Mouse (Mus musculus): ENCODE data around the gene Ice2.
A peak's percentile ranks its signal among the peaks of the same experiment; 100 is the strongest.

The Ice2 gene

GRCm38 (mm10) chr9:69404671-69405070 lies 7.0 kb downstream of the Ice2 start:
- no peak for DNase-seq (ENCODE audit: low read depth, low spot score)

DNA sequence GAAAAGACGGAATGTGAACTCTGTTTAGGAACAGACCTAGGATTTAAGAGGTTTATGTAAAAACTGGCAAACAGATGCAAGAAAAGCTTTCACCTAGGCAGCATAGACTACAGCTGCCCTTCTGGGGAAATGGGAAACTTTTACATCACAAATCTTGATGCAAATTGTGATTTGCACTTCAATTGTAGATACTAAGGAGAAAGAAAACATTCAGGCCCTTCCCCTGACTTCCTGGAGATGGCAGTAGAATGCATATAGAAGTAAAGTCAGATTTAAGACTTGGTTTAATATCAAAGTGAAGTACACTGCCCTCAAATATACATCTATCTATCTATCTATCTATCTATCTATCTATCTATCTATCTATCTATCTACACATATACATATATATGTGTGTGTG lies 21.8 kb downstream of the Ice2 start:
- no peak for DNase-seq (ENCODE audit: low read depth, low spot score)

GRCm38 (mm10) chr9:69430531-69430930 lies 32.8 kb downstream of the Ice2 start:
- DNase-seq (ENCODE audit: low read depth, low spot score), result no peak

- DNase-seq (ENCODE audit: low read depth, low spot score), result no peak
These were observed 34.3 kb downstream of the Ice2 start for GRCm38 (mm10) chr9:69431863-69432555.

- no peak for DNase-seq (ENCODE audit: low read depth, low spot score)
These were observed 37.5 kb downstream of the Ice2 start for GRCm38 (mm10) chr9:69435194-69435593.

- no peak for DNase-seq (ENCODE audit: low read depth, low spot score)
These were observed 38.0 kb downstream of the Ice2 start for GRCm38 (mm10) chr9:69435662-69436061.

GRCm38 (mm10) chr9:69439805-69440357 lies 42.2 kb downstream of the Ice2 start:
- no peak for DNase-seq (ENCODE audit: low read depth, low spot score)

DNA sequence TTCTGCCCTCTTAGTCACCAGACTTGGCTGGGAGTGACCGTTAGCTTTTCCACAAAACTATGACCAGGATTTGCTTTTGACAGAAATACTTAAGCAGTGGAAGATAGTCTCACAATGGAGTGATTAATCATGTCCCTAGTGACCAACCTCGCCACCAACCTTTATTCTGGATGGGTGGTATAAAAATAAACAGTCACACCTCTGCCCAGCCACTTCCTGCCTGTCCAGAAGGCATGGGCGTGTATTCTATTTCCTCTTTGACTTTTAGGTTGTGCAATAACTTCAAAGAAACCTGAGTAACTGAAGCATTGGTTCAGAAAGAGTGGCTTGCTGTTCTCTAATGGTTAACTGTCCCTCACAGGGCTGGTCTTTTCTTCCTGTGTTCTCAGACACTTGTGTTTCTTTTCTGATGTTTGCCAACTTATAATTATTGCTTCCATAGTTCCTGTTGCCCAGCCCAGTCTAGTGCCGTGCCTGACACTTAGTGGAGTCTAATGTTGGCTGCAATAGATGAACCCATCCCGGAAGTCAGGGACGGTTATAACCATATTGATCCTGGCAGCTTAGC lies 44.8 kb downstream of the Ice2 start:
- DNase-seq (ENCODE audit: low read depth, low spot score), result no peak

GRCm38 (mm10) chr9:69443203-69443602 lies 45.5 kb downstream of the Ice2 start:
- DNase-seq (ENCODE audit: low read depth, low spot score), result peak; percentile 79

GRCm38 (mm10) chr9:69448801-69449200 lies 51.1 kb downstream of the Ice2 start:
- DNase-seq (ENCODE audit: low read depth, low spot score), result no peak

- DNase-seq (ENCODE audit: low read depth, low spot score), result no peak
These were observed 52.9 kb downstream of the Ice2 start for GRCm38 (mm10) chr9:69450636-69451035.

- no peak for DNase-seq (ENCODE audit: low read depth, low spot score)
These were observed 54.4 kb downstream of the Ice2 start for GRCm38 (mm10) chr9:69451886-69452810.

DNA sequence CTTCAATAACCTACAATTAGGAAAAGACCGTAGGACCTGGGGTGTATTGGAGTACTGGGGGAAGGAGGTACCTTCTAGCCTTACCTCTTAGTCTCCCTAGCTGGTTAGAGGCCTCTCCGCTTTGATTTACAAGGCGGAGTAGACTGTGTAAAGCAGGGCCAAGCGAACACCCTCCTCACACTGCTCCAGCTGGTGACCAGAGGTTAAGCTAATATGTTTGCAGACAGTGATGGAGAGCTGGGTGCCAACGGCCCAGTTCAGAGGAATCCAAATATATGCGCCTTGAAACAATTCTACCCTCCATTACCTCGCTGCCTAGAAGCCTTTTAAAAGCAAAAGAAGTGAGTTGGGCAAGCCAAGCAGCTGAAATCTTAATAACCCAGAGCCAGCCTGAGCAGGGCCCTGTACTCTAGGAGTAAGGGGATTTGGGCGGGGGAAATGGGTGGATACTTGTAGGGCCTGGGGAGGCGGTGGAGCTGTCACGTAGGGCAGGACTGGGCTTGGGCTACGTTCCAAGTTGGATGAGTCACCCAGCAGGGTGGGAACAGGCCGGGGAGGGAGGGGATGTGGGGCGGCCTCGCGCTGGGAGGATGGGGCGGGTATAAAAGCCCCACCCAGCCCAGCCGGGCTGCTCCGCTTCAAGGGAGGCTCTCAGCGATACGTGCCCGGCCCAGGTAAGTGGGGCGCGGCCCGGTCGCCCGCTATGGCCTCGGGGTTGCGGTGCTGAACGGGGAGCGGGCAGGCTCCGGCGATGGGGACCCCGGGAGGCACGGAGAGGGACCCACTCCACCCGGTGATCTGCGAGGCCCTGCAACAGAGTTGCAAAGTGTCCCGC lies 55.6 kb downstream of the Ice2 start, which contains the start of gene Anxa2:
TSS of gene Anxa2 (plus strand) at position 555 of the 835 bp plus-strand sequence.
- peak; percentile 93 for DNase-seq (ENCODE audit: low read depth, low spot score)

DNA sequence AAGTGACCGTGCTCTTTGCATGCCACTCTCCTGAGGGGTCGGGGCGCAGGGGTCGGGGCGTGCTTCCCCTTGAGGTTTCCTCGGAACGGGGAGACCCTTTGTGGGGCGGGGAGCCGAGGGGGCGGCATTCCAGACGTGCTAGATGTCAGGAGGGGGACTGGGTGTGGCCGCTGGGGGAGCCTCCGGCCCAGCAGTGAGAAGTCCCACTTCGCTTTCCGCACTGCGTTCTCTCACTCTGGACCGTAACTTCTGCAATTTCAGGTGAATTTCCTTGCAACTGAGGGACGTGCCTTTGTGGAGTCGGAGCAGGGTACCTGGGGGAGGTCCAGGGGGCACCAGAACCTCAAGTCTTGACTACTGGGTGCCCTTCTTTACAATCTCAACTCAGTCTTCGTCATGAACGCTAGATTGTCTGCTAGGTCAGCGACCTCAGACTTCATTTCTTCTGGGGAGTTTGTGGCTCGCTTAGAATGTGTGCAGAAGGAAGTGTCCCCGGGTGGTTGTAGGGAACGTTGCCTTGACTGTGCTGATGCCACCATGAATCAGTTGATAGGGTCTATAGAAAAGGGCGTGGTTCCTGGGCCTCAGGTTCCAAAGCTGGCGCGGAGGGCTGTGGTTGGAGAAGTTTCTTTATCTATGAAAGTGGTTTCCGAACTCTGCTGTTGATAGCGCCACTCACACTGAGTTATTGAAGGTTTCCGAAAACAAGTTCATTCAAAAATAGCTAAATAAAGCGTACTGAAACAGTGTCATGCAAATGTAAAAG lies 56.4 kb downstream of the Ice2 start:
- DNase-seq (ENCODE audit: low read depth, low spot score), result no peak

DNA sequence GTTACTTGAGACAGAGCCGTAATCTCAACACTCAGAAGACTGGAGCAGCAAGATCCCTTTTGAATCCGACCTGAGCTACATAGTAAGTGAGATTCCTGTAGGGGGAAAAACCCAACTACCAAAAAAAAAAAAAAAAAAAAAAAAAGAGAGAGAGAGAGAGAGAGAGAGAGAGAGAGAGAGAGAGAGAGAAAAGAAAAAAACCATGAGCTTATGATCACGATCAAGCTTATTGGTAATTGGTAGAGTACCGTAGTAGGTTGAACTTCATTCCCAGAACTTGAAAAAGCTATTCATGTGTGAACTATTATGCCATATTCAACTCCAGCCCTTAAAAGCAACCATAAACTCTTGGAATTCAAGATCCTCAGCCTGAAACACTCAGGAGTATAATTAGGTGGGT lies 57.0 kb downstream of the Ice2 start:
- DNase-seq (ENCODE audit: low read depth, low spot score), result no peak

DNA sequence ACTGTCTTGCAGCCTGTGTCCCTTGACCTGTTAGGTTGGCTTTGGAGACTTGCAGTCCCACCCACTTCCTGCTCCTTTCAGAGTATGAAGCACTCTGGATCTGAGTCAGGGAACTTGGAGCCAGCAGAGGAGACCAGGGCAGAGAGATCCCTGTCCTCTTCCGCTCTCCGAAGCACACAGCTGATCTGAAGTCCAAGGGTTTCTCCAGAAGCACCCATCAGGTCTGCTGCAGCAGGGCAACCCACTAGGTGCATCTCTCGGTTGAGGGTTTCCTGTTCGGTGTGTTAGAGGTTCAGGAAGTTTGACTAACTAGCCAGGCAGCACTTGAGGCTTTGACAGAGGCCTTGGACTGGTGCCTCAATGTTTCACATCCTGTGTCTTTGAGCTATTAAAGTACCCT lies 57.7 kb downstream of the Ice2 start:
- peak; percentile 71 for DNase-seq (ENCODE audit: low read depth, low spot score)

DNA sequence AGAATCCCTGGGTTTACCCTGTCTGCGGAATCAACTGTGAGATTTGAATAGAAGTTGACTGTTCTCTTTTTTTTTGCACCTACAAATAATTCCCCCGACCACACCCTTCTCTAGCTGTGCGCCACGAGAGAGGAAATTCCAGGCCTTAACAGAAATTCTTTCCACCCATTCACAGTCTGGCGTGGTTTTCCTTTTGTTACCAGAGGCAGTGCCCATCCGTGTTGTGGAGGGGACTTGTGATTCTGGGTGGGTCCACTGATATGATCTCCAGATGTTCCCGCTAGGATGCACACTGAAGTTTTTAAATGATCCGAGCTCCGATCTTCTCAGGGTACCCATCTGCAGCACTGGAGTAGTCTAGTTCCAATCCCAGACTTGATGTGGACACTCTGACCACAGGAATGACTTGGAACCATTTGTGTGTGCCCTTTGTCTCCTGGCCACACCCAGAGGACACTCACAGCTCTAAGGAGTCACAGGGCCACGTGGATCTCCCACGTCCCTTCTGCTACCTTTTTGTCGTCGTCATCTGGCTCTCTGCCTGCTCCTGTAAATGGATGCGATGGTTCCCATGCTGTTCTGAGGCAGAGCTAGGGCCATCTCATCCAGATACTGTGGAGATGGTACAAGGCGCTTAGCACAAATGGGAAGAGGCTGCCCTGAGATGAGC lies 58.8 kb downstream of the Ice2 start:
- DNase-seq (ENCODE audit: low read depth, low spot score), result no peak

DNA sequence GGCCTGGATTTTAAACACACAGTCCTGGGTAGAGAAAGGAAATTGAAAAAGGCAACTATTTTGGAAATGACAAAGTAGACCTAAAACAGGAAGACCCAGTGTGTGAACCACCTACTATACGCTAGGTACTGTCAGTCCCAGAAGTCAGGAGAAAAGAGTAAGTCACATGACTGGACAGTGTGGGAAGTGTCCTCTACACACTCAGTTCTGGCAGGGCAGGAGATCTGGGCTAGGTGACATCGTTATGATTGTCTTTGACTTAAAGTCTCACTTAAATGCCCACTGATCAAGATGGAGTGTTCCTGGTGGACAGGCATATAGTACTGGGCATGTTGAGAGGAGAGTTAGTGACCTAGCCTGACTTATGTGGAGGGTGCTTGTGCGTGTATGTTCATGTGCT lies 59.4 kb downstream of the Ice2 start:
- DNase-seq (ENCODE audit: low read depth, low spot score), result no peak

DNA sequence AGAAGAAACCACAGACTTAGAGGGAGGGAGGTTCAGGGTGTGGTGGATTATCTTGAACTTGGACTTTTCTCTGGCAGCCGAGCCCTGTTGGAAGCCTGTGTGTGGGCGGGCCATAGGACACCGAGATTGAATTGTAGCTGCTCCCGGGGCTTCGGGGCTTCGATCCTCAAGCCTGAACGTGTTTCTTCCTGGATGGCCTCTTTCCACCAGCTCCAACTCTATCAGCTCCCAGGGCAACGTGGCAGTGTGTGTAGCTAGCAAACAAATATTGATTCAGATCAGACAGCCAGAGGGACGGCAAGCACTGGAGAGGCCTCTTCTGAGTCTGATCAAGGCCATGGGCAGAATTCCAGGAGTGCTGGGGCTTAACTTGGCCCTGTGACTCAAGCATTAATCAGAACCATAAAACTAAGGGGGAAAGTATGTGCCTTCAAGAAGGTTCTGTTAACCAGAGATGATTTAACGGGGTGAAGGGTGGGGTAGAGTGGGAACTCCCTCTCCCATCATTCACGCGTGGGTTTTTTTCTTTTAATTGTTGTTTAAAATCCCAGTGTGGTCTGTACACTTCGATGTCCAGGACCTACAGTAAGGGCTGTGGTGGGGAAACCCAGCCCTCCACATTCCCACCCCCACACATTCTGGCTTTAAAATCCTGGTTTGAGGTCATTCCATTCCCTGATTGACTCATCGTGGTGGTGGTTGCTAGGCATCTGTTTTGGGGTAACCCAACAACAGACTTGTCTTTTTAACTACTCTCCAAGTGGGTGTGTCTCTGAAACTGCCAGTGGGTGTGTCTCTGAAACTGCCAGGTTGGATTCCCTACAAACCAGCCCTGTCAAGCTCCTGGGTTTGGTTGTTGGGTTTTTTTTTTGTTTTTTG lies 60.3 kb downstream of the Ice2 start:
- DNase-seq (ENCODE audit: low read depth, low spot score), result peak; percentile 86

All from skeletal muscle tissue, adult 2 months (tissue).